Mouse (Mus musculus): ENCODE measurements around the gene Engase. TPM values are rescaled to one million over a fixed set of nuclear protein-coding genes. Genes with fewer than 3 reads are reported as not detected.
A peak's percentile ranks its signal among the peaks of the same experiment; 100 is the strongest.

Gene Engase
- polyA plus RNA-seq, 1 experiment from 2014 or later = 9.4 TPM

- Histone ChIP-seq H3K4me3 (replicated peaks) (no peak overlapping the region), H3K27ac (no peak overlapping the region), H3K36me3 (no peaks in the 10 kb centered on the region), H3K9me3 (no peaks in the 10 kb centered on the region), H3K4me2 (no peak overlapping the region), H3K4me1 (replicated peaks) (peaks cover 65% of the 10 kb centered on the region), H3K9ac (replicated peaks) (no peak overlapping the region), H3K27me3 (0 out of 2 replicates have a peak, but pooled peaks cover 4% of the 10 kb centered on the region)
- 56% methylated on average over 6 of the region's 6 CpGs for WGBS
- ATAC-seq (ENCODE audit: insufficient number of reproducible peaks, insufficient read depth, low FRiP score, low TSS enrichment, low read depth) = no peak
These were observed 40.1 kb upstream of the Engase start for GRCm38 (mm10) chr11:118436471-118436935.

GRCm38 (mm10) chr11:118438665-118439414, 37.8 kb upstream of the Engase start:
- Histone ChIP-seq H3K27ac (peak overlapping the region; percentile 14), H3K27me3 (peaks cover 10% of the 10 kb centered on the region; the same call in 1 of the 2 replicates), H3K4me2 (no peak overlapping the region), H3K4me3 (replicated peaks) (no peak overlapping the region), H3K9me3 (no peaks in the 10 kb centered on the region), H3K9ac (replicated peaks) (no peak overlapping the region; the same call in 1 of the 2 replicates), H3K36me3 (no peaks in the 10 kb centered on the region), H3K4me1 (replicated peaks) (peaks cover 52% of the 10 kb centered on the region)
- ATAC-seq (ENCODE audit: insufficient number of reproducible peaks, insufficient read depth, low FRiP score, low TSS enrichment, low read depth) = no peak
- 37% methylated on average over 11 of the region's 11 CpGs for WGBS

GRCm38 (mm10) chr11:118442691-118443090, 33.9 kb upstream of the Engase start:
- no peak overlapping the region for H3K27ac ChIP-seq
- H3K36me3 ChIP-seq = no peaks in the 10 kb centered on the region
- no peak overlapping the region for H3K4me2 ChIP-seq
- no peak for ATAC-seq (ENCODE audit: insufficient number of reproducible peaks, insufficient read depth, low FRiP score, low TSS enrichment, low read depth)
- no peak overlapping the region for H3K4me3 ChIP-seq (replicated peaks)
- no peak overlapping the region for H3K9ac ChIP-seq (replicated peaks)
- no peaks in the 10 kb centered on the region for H3K9me3 ChIP-seq
- peaks cover 26% of the 10 kb centered on the region for H3K4me1 ChIP-seq (replicated peaks)
- peaks cover 14% of the 10 kb centered on the region; the same call in 1 of the 2 replicates for H3K27me3 ChIP-seq
- 76% methylated on average over 13 of the region's 13 CpGs for WGBS

- Histone ChIP-seq H3K27ac (no peak overlapping the region), H3K4me3 (replicated peaks) (no peak overlapping the region), H3K9me3 (no peaks in the 10 kb centered on the region), H3K9ac (replicated peaks) (no peak overlapping the region), H3K36me3 (no peaks in the 10 kb centered on the region), H3K4me1 (replicated peaks) (peaks cover 21% of the 10 kb centered on the region), H3K4me2 (no peak overlapping the region), H3K27me3 (peaks cover 14% of the 10 kb centered on the region; the same call in 1 of the 2 replicates)
- WGBS = 33% methylated on average over 11 of the region's 11 CpGs
- no peak for ATAC-seq (ENCODE audit: insufficient number of reproducible peaks, insufficient read depth, low FRiP score, low TSS enrichment, low read depth)
These were observed 33.2 kb upstream of the Engase start for GRCm38 (mm10) chr11:118443201-118443970.

- no peak overlapping the region for H3K4me3 ChIP-seq (replicated peaks)
- H3K36me3 ChIP-seq = no peaks in the 10 kb centered on the region
- H3K4me1 ChIP-seq (replicated peaks) = peaks cover 6% of the 10 kb centered on the region
- H3K4me2 ChIP-seq = no peak overlapping the region
- no peaks in the 10 kb centered on the region for H3K9me3 ChIP-seq
- WGBS = 17% methylated on average over 3 of the region's 3 CpGs
- peaks cover 14% of the 10 kb centered on the region; the same call in 1 of the 2 replicates for H3K27me3 ChIP-seq
- no peak overlapping the region for H3K9ac ChIP-seq (replicated peaks)
- no peak for ATAC-seq (ENCODE audit: insufficient number of reproducible peaks, insufficient read depth, low FRiP score, low TSS enrichment, low read depth)
- no peak overlapping the region for H3K27ac ChIP-seq
These were observed 30.8 kb upstream of the Engase start for GRCm38 (mm10) chr11:118445843-118446242.

GRCm38 (mm10) chr11:118447346-118447745, 29.3 kb upstream of the Engase start:
- Histone ChIP-seq H3K4me2 (no peak overlapping the region), H3K4me1 (replicated peaks) (peaks cover 6% of the 10 kb centered on the region), H3K27ac (peak overlapping the region; percentile 41; the same call in 1 of the 2 replicates), H3K9me3 (no peaks in the 10 kb centered on the region), H3K36me3 (no peaks in the 10 kb centered on the region), H3K9ac (replicated peaks) (0 out of 2 replicates have a peak overlapping the region, but pooled peaks have one; percentile 5), H3K4me3 (replicated peaks) (no peak overlapping the region), H3K27me3 (peaks cover 14% of the 10 kb centered on the region; the same call in 1 of the 2 replicates)
- 41% methylated on average over 4 of the region's 4 CpGs for WGBS
- ATAC-seq (ENCODE audit: insufficient number of reproducible peaks, insufficient read depth, low FRiP score, low TSS enrichment, low read depth) = no peak

GRCm38 (mm10) chr11:118448385-118448784, 28.2 kb upstream of the Engase start:
- no peak for ATAC-seq (ENCODE audit: insufficient number of reproducible peaks, insufficient read depth, low FRiP score, low TSS enrichment, low read depth)
- Histone ChIP-seq H3K36me3 (no peaks in the 10 kb centered on the region), H3K9me3 (no peaks in the 10 kb centered on the region), H3K27ac (no peak overlapping the region), H3K4me3 (replicated peaks) (no peak overlapping the region), H3K4me2 (no peak overlapping the region), H3K9ac (replicated peaks) (no peak overlapping the region), H3K27me3 (peaks cover 13% of the 10 kb centered on the region; the same call in 1 of the 2 replicates), H3K4me1 (replicated peaks) (peaks cover 6% of the 10 kb centered on the region)
- WGBS = 88% methylated on average over 8 of the region's 8 CpGs

- peaks cover 6% of the 10 kb centered on the region for H3K4me1 ChIP-seq (replicated peaks)
- no peak overlapping the region for H3K4me3 ChIP-seq (replicated peaks)
- ATAC-seq (ENCODE audit: insufficient number of reproducible peaks, insufficient read depth, low FRiP score, low TSS enrichment, low read depth) = no peak
- 84% methylated on average over 6 of the region's 6 CpGs for WGBS
- H3K27ac ChIP-seq = no peak overlapping the region
- no peaks in the 10 kb centered on the region for H3K27me3 ChIP-seq
- no peaks in the 10 kb centered on the region for H3K9me3 ChIP-seq
- no peak overlapping the region for H3K9ac ChIP-seq (replicated peaks)
- no peak overlapping the region for H3K4me2 ChIP-seq
- no peaks in the 10 kb centered on the region for H3K36me3 ChIP-seq
These were observed 25.4 kb upstream of the Engase start for GRCm38 (mm10) chr11:118451211-118451610.

GRCm38 (mm10) chr11:118452955-118453354, 23.7 kb upstream of the Engase start:
- Histone ChIP-seq H3K9me3 (no peaks in the 10 kb centered on the region), H3K4me1 (replicated peaks) (no peaks in the 10 kb centered on the region), H3K9ac (replicated peaks) (no peak overlapping the region), H3K36me3 (no peaks in the 10 kb centered on the region), H3K4me2 (no peak overlapping the region), H3K27ac (no peak overlapping the region), H3K4me3 (replicated peaks) (no peak overlapping the region), H3K27me3 (no peaks in the 10 kb centered on the region)
- 84% methylated on average over 2 of the region's 2 CpGs for WGBS
- no peak for ATAC-seq (ENCODE audit: insufficient number of reproducible peaks, insufficient read depth, low FRiP score, low TSS enrichment, low read depth)

- H3K36me3 ChIP-seq = no peaks in the 10 kb centered on the region
- H3K9ac ChIP-seq (replicated peaks) = no peak overlapping the region
- no peaks in the 10 kb centered on the region for H3K9me3 ChIP-seq
- WGBS = 69% methylated on average over 11 of the region's 11 CpGs
- no peak for ATAC-seq (ENCODE audit: insufficient number of reproducible peaks, insufficient read depth, low FRiP score, low TSS enrichment, low read depth)
- no peak overlapping the region for H3K4me3 ChIP-seq (replicated peaks)
- no peak overlapping the region for H3K4me2 ChIP-seq
- no peaks in the 10 kb centered on the region for H3K27me3 ChIP-seq
- H3K27ac ChIP-seq = no peak overlapping the region
- peaks cover 5% of the 10 kb centered on the region for H3K4me1 ChIP-seq (replicated peaks)
These were observed 22.6 kb upstream of the Engase start for GRCm38 (mm10) chr11:118453886-118454671.

GRCm38 (mm10) chr11:118455788-118456187, 20.8 kb upstream of the Engase start:
- H3K9ac ChIP-seq (replicated peaks) = no peak overlapping the region
- H3K27ac ChIP-seq = no peak overlapping the region
- no peaks in the 10 kb centered on the region for H3K36me3 ChIP-seq
- WGBS = 86% methylated on average over 6 of the region's 6 CpGs
- no peaks in the 10 kb centered on the region for H3K9me3 ChIP-seq
- H3K4me2 ChIP-seq = no peak overlapping the region
- no peak for ATAC-seq (ENCODE audit: insufficient number of reproducible peaks, insufficient read depth, low FRiP score, low TSS enrichment, low read depth)
- H3K4me1 ChIP-seq (replicated peaks) = peaks cover 11% of the 10 kb centered on the region
- H3K4me3 ChIP-seq (replicated peaks) = no peak overlapping the region
- H3K27me3 ChIP-seq = no peaks in the 10 kb centered on the region

All from limb, embryonic 12.5 days (tissue).